Mouse (Mus musculus): ENCODE data around the gene Ust.

Ust gene

DNA sequence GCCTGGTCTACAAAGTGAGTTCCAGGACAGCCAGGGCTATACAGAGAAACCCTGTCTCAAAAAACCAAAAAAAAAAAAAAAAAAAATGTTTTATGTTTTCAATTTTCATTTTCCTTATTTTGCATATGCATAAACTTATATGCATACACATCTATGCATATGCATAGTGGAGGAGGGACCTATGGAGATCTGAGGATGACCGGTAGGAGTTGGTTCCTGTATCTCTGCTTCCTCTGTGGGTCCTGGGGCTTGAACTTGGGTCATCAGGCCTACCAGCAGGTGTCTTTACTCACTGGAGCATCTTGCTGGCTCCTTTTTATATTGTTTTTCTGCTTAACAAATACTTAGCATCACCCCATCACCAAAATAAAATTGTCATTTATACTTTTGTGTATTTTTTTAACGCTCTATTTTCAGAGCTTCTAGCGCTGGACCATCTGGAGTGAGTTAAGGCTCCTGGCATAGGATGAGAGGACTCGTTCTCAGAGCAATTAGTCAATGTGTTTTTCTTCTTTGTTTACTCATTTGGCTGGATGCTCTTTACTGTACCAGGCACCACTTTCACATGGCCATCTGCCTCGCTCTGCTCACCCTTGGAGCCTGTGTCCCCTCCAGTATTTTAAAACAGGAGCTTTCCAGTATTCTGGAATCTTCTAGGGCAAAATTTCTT, 290.8 kb downstream of the Ust start:
- no peak for DNase-seq (ENCODE audit: extremely low read depth, low read depth)

DNA sequence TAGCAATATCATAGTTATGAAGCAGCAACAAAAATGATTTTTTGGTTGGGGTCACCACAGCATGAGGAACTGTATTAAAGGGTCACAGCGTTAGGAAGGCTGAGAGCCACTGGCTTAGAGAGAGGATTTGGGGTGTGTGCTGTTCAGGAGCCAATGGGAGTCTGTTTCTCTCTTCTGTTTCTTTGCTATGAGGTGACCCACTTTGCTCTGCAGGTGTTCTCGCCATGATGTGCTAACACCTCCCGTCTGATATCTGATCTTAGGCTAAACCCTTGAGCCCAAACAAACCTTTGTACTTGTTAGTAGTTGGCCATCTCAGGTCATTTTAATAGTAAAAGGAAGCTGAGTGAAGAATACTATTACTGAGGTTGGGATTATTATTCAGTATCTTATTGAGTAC, 292.0 kb downstream of the Ust start:
- DNase-seq (ENCODE audit: extremely low read depth, low read depth), result no peak

DNA sequence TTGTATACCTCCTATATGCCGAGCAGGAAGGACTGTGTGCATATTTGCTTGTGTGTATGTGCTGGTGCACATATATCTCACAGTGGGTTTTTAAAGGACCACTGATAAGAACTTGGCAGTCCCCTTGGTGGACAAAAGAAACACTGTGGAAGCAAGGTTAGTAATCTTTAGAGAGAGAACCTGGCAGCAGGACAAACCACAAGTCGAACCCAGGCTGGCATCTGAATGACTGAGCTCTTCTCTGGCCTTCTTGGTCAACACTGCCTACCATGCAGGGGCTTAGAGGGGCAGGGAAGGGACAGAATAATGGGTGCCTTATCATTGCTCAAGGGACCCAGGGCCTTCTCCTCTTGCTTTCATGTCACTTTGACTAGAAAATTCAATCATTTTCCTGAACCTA, 294.0 kb downstream of the Ust start:
- DNase-seq (ENCODE audit: extremely low read depth, low read depth), result no peak

DNA sequence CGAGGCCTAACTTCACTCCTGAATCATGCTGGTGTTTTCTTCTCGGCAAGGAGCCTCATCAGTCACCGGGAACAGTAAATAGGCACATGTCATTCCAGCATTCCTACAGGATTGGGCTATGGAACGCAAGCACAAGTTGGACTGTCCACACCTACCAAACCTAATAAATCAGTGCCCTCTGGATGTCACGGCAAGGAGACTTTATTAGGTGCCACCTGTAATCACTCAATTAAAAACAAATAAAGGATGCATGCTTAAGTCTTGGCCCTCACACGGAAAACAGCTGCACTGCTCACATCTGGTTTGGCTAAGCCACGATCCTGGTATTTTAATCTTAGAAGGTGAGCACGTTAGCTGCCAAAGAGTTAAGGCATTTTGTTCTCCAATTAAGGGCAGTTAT, 294.6 kb downstream of the Ust start:
- DNase-seq (ENCODE audit: extremely low read depth, low read depth), result no peak

DNA sequence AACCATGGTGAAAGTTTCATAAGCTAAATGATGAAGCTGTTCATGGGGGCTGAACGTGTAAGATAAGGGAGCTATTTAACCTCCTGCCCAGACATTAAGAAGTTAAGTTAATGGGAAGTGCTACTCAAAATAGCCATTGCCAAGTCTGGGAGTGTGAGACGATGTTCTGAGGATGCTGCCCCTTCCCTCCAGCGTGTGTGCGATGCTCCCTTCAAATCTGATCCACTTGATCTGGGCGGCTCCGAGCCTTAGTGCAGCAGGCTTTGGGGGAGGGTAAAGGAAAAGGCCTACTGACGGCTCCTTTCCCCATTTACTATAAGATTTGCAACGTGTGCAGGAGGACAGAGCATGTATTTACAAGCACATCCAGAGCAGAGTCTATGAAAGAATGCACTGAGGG, 301.7 kb downstream of the Ust start:
- no peak for DNase-seq (ENCODE audit: extremely low read depth, low read depth)

DNA sequence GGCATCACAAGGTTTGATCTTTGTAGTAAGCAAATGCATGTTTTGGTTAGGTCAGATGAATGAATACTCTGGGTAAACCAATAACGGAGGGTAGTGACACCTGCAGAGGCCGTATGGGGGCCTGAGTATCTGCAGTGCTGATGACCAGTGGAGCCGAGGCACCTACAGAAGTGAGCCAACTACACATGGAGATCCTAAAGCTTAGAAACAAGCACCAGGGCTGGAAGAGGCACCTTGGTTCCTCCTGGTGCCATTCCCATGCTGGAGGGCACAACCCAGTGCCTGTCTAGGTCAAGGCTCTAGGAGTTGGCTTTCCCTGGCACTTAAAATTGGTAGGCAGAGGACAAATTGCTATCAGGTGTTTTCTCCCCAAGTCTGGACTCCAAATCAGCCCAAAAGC, 303.4 kb downstream of the Ust start:
- no peak for DNase-seq (ENCODE audit: extremely low read depth, low read depth)

DNA sequence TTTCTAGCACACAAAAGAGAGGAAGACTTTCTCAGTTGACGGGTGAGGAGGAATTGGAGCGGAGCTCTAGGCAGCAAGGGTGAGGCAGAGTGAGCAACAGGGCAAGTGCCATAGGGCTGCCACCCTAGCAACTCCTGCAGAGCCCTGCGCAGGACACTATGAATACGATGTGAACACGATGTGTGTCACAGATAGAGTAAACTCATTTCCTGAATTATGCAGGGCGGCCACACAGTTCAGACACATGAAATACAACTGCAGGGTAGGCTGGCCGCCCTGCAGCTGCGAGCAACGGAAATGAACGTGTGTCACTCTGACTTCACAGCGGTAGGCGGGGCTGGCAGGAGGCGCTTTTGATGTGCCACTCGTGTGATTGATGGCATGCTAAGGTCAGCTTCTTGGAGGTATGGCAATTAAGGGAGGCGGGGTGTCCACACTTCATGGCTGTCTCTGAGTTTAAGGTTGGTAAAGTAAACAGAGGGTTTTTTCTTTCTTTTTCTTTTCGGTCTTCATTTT, 304.7 kb downstream of the Ust start:
- no peak for DNase-seq (ENCODE audit: extremely low read depth, low read depth)

DNA sequence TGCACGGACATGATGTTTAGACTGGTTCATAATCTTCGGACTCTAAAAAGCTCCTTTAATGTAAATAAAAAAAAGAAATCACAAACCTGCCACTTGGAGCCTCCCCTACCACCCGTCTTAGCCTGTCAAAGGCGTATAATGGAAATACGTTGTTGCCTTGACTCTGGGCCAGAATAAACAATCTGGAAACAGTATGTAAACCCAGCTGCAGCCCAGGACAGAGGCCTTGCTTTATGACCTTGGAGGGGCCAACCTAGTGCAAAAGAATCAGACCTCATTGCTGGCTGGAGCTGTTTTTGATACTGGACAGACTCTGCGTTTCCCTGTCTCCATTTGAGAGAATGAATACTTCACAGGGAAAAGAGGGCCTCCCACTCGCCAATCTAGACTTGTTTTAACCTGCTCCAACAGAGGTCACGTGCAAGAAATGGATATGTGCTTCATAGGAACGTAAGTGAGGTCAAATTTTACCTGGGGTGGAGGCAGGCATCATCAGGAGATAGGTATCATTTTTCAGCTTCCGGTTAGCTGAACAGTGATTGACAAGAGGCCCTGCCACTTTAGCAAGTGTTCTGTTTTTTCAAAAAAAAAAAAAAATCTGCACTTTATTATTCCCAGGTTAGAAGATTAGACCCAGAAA, 305.2 kb downstream of the Ust start:
- DNase-seq (ENCODE audit: extremely low read depth, low read depth), result no peak

DNA sequence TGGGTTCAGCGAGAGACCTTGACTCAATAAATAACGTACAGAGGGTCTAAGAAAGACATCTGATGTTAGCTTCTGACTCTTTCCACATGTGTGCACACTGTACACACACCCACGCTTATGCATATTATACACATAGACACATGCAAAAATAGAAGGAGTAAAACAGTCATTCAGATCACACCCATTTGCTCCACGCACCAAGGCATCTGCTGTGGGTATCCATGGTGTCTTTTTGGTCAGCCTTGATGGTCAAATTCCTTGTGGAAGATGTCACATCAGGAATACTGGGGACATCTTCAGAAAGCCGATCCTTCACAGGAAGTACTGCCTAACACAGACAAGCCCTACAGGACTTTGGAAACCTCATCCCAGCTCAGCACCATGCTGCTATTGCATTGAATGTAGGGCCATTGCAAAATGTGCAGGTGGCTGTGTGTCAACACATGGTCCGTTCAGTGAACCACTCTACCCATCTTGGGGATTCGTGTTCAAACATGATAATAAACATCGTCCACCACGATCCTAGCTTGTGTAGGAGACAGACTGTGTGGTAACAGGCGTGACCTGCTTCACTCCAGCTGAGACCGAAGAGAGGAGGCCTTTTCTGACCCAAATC, 305.9 kb downstream of the Ust start:
- no peak for DNase-seq (ENCODE audit: extremely low read depth, low read depth)

DNA sequence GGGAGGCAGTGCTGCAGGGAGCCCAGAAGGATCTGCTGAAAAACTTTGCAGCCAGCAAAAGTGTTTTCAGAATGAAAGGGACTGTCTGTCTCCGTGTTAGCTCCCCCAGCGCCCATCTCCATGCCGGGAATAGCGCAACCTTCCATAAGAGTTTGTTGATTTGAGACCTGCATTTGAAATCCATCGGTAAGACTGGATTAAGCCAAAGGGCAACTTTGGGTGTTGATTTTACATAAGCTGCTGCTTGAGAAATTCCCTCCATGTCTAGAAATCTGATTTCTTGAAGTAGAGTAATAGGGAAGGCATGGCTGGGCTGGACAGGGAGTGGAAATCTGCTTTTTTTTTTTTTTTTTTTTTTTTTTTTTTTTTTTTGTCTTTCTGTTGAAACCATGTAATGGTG, 306.9 kb downstream of the Ust start:
- DNase-seq (ENCODE audit: extremely low read depth, low read depth), result no peak

DNA sequence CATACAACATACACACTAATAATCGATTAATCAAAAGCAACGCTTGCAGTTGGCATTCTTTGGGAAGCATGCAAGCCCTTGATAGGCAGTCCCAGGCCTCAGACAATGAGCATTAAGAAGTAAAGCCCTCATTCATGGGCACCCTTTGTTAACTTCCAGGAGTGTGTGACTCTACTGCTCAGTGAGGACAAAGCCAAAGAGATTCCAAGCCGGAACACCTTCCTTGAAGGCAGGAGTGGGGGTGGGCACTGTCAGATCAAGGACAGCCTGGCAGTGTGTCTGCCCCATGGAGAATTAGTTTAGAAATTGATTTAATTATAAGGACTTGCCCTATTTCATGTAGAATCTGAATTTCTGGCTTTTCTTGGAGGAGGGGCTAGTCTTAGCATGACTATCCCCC, 308.3 kb downstream of the Ust start:
- DNase-seq (ENCODE audit: extremely low read depth, low read depth), result no peak

DNA sequence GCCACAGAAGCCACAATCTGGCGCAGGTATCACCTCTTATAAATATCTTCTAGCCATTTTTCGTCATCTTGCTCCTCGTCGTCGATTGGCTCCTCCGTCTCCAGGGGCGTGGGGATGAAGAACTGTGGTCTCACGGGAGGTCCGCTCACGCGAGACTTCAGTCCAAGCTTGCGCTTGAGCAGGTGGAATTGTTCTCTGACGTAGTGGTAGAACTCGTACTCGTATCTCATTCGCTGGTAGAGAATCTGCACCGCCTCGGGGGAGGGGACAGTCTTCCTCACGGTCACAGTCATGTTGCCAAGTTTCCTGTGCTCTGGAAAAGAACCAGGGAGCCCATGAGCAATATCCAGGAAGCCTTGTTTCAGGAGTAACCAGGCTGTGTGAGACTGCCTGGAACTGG, 311.3 kb downstream of the Ust start:
- DNase-seq (ENCODE audit: extremely low read depth, low read depth), result no peak

DNA sequence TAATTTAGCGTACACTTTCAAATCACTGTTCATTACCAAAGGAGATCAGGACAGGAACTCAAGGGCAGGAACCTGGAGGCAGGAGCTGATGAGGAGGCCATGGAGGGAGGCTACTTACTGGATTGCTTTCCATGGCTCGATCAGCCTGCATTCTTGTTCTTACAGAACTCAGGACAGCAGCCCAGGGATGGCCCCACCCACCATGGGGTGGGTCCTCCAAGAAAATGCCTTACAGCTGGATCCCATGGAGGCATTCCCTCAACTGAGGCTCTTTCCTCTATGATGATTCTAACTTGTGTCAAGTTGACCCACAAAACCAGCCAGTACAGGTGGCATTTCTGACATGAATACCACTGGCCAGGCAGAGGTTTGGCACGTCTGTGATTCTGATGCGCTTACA, 314.9 kb downstream of the Ust start:
- no peak for DNase-seq (ENCODE audit: extremely low read depth, low read depth)

DNA sequence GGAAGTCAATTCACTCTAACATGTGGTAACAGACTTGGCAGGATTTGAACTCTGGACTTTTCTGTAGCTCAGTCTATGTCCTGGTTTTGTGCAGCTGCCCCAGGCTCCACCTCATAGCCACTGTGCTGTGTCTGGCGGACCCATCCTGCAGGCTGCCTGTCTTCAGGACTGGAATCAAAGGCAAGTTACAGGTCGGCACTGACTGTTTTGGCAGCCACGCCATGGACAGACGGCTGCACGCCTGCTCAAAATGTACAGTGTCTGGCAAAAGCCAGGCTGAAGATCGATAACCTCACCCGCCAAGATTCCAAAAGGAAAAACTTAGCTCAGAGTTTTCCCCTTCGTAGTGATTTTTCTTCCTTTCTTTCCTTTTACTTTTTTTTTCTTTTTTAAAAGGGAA, 318.8 kb downstream of the Ust start:
- no peak for DNase-seq (ENCODE audit: extremely low read depth, low read depth)

DNA sequence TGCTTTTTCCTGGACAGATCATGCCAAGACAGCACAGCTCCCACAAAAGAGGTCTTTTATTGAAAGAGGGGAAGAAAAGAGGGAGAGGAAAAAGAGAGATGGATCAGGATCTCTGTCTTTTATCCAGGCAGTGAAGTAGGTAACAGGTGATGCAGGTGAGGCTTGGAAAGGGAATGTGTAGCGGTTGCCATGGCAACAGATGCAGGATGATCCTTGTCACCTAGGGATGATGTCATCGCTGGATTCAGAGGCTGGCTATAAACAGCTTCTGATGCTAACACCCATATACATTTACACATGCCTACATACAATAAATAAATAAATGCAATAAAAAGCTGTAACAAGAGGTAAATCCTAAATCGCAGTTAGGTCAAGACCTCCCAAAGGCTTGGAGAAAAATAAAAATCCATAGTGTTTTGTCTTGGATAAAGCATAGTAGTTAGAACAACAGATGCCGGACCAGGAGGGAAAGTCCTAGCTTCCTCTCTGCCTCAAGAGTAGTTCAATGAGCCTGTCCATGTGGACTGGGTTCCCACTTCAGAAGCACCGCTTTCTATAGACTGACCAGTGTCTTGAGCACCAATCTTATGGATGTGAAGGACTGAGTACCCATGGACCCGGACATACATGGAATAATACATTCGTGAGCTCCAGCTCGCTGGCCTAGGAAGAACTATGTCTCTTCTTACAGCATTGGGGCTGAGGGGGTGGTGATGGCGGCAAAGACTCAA, 319.4 kb downstream of the Ust start:
- DNase-seq (ENCODE audit: extremely low read depth, low read depth), result no peak

DNA sequence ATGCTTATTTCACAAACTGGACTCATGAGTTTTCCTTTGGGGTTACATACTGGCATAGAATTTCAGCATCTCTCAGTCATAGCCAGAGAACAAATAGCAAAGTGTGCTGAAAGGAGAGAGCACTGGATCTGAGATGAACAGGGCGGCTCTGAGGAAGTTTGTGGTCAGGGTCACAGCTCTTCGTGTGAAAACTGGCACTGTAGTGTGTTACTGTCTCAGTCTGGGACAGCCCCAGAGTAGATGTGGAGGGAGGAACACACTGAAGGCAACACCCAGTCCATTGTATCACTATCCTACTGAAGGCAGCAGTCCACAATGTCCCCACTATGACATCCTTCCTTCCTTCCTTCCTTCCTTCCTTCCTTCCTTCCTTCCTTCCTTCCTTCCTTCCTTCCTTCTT, 321.0 kb downstream of the Ust start:
- DNase-seq (ENCODE audit: extremely low read depth, low read depth), result no peak

DNA sequence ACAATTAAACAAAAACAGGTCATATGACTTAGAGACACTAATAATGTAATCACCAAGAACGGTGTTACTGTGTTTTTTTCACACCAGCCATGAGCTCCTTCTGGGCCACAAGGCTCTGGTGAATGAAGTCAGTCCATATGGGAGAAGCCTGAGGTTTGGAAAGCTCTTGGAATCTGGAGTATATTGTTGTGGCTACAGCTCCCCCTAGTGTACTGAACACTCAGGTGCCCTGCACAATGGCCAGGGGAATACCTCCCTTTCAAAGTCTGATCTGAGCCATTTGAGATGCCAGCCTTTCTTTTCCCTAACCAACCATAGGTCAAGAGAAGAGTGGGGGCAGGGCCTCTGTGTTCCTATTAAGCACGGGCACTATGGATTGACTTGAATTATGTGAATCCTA, 322.3 kb downstream of the Ust start:
- peak; percentile 12 for DNase-seq (ENCODE audit: extremely low read depth, low read depth)

DNA sequence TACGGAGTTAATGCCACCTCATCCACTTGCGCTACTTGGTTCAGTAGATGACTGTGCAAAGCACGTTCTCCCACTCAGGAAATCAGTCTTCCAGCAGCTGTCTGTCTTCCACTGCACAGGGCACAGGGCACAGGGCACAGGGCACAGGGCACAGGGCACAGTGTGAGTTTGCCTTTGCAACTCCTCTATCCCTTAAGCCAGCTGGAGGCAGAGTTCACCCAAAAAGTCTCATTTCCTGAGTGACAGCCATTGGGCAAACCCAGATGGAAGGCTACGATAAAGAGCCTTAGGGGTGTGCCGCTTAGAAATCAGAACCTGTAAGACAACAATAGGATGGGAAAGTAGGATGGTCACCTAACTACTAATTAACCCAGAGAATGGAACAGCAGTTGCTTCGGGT, 322.9 kb downstream of the Ust start:
- DNase-seq (ENCODE audit: extremely low read depth, low read depth), result no peak

DNA sequence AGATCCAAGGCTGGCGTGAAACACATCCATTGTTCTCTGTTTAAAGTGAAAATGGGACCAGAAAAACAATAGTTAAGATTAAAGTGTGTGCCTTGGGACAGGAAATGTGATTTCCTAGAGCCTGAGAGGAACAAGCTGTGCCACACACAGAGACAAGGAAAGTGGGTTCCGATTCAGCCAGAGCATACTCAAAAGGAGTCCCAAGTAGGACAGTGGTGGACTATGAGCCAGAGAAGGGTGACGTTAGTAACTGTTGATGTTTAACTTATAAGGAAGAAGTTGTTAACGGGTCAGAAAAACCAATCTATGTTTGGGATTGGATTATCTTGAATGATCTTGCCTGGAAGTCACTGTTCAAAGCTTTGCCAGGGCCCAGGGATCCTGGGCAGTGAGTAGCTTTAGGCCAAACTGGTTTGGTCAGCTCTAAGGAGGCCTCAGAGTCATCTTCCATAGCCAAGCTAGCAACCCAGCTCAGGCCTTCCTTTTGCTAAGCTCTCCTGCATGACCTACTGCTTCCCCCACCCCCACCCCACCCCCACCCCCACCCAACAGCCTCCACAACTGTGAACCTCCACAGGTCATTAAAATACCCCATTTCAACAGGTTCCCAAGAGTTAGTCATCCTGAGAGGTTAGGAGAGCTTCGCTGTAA, 329.2 kb downstream of the Ust start:
- no peak for DNase-seq (ENCODE audit: extremely low read depth, low read depth)

DNA sequence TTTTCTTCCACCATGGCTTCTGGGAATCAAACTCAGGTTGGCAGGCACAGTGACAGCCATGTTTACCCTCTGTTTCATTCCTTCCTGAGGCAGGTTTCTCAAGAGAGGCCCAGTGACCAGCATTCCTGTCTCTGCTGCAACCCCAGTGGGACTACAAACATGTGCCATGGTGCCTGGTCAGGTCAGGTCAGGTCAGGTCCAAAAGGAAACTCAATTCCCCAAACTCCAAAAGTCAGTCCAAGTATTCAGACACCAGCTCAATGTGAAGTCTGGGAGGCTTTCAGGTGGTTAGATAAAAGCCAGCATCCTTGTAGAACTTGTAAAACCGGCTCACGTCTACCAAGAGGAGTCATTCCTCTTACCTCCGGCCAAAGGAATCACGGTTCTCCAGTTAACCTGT, 333.0 kb downstream of the Ust start:
- DNase-seq (ENCODE audit: extremely low read depth, low read depth), result no peak

DNA sequence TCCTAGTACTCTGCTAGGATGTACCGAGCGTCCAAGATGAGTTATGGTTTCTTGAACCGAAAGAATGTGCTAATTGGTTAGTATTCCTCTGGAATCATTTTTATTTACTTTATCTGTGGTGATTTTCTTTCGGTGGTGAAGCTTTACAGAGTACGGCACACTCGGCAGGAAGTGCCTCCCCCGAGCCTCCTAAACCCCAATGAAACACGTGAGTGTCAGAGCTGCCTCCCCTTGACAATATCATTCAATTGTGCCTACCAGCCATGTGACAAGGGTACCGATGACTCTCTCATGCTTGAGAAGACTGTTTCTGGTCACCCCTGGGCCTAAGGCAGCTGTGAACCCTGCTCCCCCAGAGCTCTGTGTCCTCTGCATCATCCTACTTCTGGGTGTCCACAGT, 333.9 kb downstream of the Ust start:
- DNase-seq (ENCODE audit: extremely low read depth, low read depth), result no peak

DNA sequence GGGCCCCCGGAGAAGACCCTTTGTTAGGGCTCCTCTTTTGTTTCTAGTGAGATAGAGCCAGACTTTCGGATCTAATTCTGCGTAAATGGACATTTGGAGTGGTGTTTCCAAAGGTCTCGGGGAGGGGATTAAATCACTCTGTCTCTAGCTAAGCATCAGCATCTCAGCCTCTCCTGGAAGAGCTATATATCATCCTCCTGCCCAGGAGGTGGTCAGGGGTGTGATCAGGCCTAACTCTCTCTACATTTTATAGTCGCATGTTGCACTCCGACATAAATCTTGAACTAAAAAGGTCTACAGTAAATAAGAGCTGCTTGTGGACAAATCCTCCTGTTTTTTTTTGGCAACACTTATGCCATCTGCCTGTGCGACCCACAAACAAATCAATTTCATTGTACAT, 335.5 kb downstream of the Ust start:
- DNase-seq (ENCODE audit: extremely low read depth, low read depth), result no peak

All from MEL-GATA-1-ER (cell line).